Mouse (Mus musculus) inflammation-experienced regulatory T-cells, adult 16 weeks (primary cell): ENCODE data around the gene Olfr943. TPM values are rescaled to one million over a fixed set of nuclear protein-coding genes. Genes with fewer than 3 reads are reported as not detected.

Experiments used
- polyA plus RNA-seq: library from polyadenylated mRNA; unstranded; fragments of 100-300 nt; shearing (Covaris generic); gene quantifications from one replicate; pipeline ENCODE4 v1.2.1, GENCODE M21; 2017

Gene Olfr943
- polyA plus RNA-seq = 0.04 TPM

GRCm38 (mm10) chr9:39166004-39166403 lies at the start of gene Olfr943:
Gene Olfr943, plus strand, starts transcription at chr9:39166304.

GRCm38 (mm10) chr9:39127831-39128230 lies 38.3 kb upstream of the Olfr943 start, which contains the start of gene Olfr27:
Gene Olfr27, plus strand, starts transcription at chr9:39128131.

GRCm38 (mm10) chr9:39201620-39202019 lies 35.5 kb downstream of the Olfr943 start, which contains the start of gene Olfr944:
Gene Olfr944, plus strand, starts transcription at chr9:39201920.

Other genes with a start within 250 kb of the Olfr943 start
- not detected for gene Olfr930, start 236.5 kb upstream of the Olfr943 start, polyA plus RNA-seq
- gene Olfr933, start 194.0 kb upstream of the Olfr943 start, polyA plus RNA-seq = not detected
- not detected for gene Olfr934, start 178.0 kb upstream of the Olfr943 start, polyA plus RNA-seq
- gene Olfr935, start 166.6 kb upstream of the Olfr943 start, polyA plus RNA-seq = not detected
- not detected for gene Olfr146, start 142.9 kb upstream of the Olfr943 start, polyA plus RNA-seq
- gene Olfr937, start 101.4 kb upstream of the Olfr943 start, polyA plus RNA-seq = not detected
- gene Olfr938, start 87.4 kb upstream of the Olfr943 start, polyA plus RNA-seq = not detected
- gene Olfr27, start 38.2 kb upstream of the Olfr943 start, polyA plus RNA-seq = not detected
- not detected for gene Olfr944, start 35.6 kb downstream of the Olfr943 start, polyA plus RNA-seq
- not detected for gene Olfr1537, start 83.7 kb downstream of the Olfr943 start, polyA plus RNA-seq
- not detected for gene Olfr945, start 110.5 kb downstream of the Olfr943 start, polyA plus RNA-seq
- not detected for gene Olfr948, start 159.7 kb downstream of the Olfr943 start, polyA plus RNA-seq
- gene Olfr951, start 221.1 kb downstream of the Olfr943 start, polyA plus RNA-seq = not detected